Mouse (Mus musculus): ENCODE results near the gene Gm9040. TPM values are rescaled to one million over a fixed set of nuclear protein-coding genes. Genes with fewer than 3 reads are reported as not detected.

The Gm9040 gene
- total RNA-seq (2023): not detected in 4 replicates

DNA sequence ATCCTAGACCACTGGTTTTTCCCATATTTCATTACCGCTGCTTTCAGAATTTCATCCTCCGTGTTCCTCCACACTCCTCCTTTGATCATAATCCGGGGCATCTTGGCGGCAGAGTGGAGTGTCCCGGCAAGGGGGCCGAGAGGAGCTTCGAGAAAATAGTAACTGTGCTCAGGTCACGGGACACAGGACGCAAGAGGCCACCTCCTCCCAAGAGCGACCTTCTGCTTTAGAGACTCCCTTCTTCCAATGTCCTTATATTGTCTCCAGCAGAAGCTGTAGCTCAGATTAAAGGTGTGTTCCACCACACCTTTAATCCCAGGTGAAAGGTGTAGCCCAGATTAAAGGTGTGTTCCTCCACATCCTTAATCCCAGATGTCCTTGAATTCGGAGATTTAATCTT lies at the start of gene Gm9040:
Gm9040 (minus strand) TSS at position 101 of the 400 bp plus-strand sequence.

DNA sequence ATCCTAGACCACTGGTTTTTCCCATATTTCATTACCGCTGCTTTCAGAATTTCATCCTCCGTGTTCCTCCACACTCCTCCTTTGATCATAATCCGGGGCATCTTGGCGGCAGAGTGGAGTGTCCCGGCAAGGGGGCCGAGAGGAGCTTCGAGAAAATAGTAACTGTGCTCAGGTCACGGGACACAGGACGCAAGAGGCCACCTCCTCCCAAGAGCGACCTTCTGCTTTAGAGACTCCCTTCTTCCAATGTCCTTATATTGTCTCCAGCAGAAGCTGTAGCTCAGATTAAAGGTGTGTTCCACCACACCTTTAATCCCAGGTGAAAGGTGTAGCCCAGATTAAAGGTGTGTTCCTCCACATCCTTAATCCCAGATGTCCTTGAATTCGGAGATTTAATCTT lies 27.2 kb upstream of the Gm9040 start, which contains the start of gene Gm9049:
Gm9049 (minus strand) TSS at position 101 of the 400 bp plus-strand sequence.

DNA sequence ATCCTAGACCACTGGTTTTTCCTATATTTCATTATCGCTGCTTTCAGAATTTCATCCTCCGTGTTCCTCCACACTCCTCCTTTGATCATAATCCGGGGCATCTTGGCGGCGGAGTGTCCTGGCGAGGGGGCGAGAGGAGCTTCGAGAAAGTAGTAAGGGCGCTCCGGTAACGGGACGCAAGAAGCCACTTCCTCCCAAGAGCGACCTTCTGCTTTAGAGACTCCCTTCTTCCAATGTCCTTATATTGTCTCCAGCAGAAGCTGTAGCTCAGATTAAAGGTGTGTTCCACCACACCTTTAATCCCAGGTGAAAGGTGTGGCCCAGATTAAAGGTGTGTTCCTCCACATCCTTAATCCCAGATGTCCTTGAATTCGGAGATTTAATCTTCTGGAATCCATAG lies 21.8 kb upstream of the Gm9040 start, which contains the start of gene Gm9048:
Gm9048 (minus strand) TSS at position 101 of the 400 bp plus-strand sequence.

DNA sequence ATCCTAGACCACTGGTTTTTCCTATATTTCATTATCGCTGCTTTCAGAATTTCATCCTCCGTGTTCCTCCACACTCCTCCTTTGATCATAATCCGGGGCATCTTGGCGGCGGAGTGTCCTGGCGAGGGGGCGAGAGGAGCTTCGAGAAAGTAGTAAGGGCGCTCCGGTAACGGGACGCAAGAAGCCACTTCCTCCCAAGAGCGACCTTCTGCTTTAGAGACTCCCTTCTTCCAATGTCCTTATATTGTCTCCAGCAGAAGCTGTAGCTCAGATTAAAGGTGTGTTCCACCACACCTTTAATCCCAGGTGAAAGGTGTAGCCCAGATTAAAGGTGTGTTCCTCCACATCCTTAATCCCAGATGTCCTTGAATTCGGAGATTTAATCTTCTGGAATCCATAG lies 16.4 kb upstream of the Gm9040 start, which contains the start of gene Gm9046:
Gm9046 (minus strand) TSS at position 101 of the 400 bp plus-strand sequence.

DNA sequence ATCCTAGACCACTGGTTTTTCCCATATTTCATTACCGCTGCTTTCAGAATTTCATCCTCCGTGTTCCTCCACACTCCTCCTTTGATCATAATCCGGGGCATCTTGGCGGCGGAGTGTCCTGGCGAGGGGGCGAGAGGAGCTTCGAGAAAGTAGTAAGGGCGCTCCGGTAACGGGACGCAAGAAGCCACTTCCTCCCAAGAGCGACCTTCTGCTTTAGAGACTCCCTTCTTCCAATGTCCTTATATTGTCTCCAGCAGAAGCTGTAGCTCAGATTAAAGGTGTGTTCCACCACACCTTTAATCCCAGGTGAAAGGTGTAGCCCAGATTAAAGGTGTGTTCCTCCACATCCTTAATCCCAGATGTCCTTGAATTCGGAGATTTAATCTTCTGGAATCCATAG lies 11.0 kb upstream of the Gm9040 start, which contains the start of gene Gm9045:
Gm9045 (minus strand) TSS at position 101 of the 400 bp plus-strand sequence.

GRCm38 (mm10) chr10:118332308-118332707 lies 5.5 kb upstream of the Gm9040 start, which contains the start of gene Gm9044:
Gene Gm9044 (minus strand): TSS chr10:118332408.

GRCm38 (mm10) chr10:118294938-118295337 lies 31.8 kb downstream of the Gm9040 start, which contains the start of gene Iltifb:
Gene Iltifb (minus strand): TSS chr10:118295038.

Other genes with a start within 250 kb of the Gm9040 start
- 10.0 to 15.1 TPM (median 13.0 TPM) in 4 replicates for gene Mdm1, start 185.2 kb downstream of the Gm9040 start, total RNA-seq (2023)
- not detected in 4 replicates for gene Il22, start 122.0 kb downstream of the Gm9040 start, total RNA-seq (2023)
- gene Gm32717, start 86.2 kb downstream of the Gm9040 start, total RNA-seq (2023): 0.81 to 1.0 TPM (median 0.99 TPM) in 4 replicates
- 0.81 to 1.0 TPM (median 0.99 TPM) in 4 replicates for gene Gm32802, start 68.3 kb downstream of the Gm9040 start, total RNA-seq (2023)
- gene Iltifb, start 31.9 kb downstream of the Gm9040 start, total RNA-seq (2023): not detected in 4 replicates
- gene Gm9044, start 5.4 kb upstream of the Gm9040 start, total RNA-seq (2023): not detected in 4 replicates
- not detected in 4 replicates for gene Gm9045, start 10.9 kb upstream of the Gm9040 start, total RNA-seq (2023)
- gene Gm9046, start 16.3 kb upstream of the Gm9040 start, total RNA-seq (2023): not detected in 4 replicates
- not detected in 4 replicates for gene Gm9048, start 21.7 kb upstream of the Gm9040 start, total RNA-seq (2023)
- not detected in 4 replicates for gene Gm9049, start 27.1 kb upstream of the Gm9040 start, total RNA-seq (2023)
- 0.66 to 1.2 TPM (median 0.94 TPM) in 3 of 4 replicates, not detected in the other for gene Ifng, start 114.1 kb upstream of the Gm9040 start, total RNA-seq (2023)